Mouse (Mus musculus): Measurements from ENCODE around the gene Mvb12a. TPM values are rescaled to one million over a fixed set of nuclear protein-coding genes. Genes with fewer than 3 reads are reported as not detected.
A peak's percentile ranks its signal among the peaks of the same experiment; 100 is the strongest.
"Not testable (repeated sequence)": the region's sequence is repeated elsewhere in the genome, so short reads cannot be mapped to it uniquely, and the experiment has no call there.

Mvb12a gene
- polyA plus RNA-seq, 1 experiment from 2014 or later = 71.3 TPM

DNA sequence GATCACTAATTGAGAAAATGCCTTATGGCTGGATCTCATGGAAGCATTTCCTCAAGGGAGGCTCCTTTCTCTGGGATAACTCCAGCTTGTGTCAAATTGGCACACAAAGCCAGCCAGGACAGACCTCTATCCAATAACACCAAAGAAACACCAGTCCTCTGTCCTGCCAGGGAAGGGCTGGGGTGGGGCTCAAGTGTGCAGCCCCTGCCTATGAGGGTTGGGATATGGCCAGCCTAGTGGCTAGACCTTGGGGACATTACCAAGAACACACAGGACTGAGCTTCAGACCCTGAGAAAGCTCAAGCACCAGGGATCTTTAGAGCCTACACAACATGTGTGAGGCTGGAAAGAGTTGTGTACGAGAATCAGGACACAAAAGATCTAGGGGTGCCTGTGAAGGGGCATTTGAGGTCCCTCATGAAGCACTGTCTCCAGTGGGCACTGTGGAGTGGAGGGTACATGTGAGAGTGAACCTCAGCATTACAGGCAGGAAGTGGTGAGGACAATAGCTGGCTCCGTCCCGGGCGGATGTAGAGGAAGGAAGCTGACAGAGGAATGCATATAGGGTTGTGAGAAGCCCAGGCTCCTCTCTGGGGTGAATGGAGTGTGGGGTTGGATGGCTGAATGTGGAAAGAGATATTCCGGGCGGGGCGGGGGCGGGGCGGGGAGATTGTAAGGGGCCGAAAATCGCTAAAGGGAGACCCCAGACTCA is 14.2 kb upstream of the Mvb12a start:
- Histone ChIP-seq H3K4me3 (replicated peaks) (no peak overlapping the region), H3K36me3 (no peaks in the 10 kb centered on the region), H3K27me3 (replicated peaks) (peaks cover 42% of the 10 kb centered on the region), H3K4me1 (0 out of 2 replicates have a peak, but pooled peaks cover 5% of the 10 kb centered on the region), H3K27ac (replicated peaks) (no peak overlapping the region), H3K4me2 (no peak overlapping the region), H3K9me3 (replicated peaks) (no peaks in the 10 kb centered on the region), H3K9ac (replicated peaks) (no peak overlapping the region)
- ATAC-seq (ENCODE audit: low FRiP score) = no peak
- 84% methylated on average over 11 of the region's 11 CpGs for WGBS

- H3K4me2 ChIP-seq; H3K9ac ChIP-seq (replicated peaks); H3K27ac ChIP-seq (replicated peaks); H3K4me3 ChIP-seq (replicated peaks); H3K4me1 ChIP-seq; H3K9me3 ChIP-seq (replicated peaks); H3K36me3 ChIP-seq; ATAC-seq (ENCODE audit: low FRiP score): not testable (repeated sequence)
- 72% methylated on average over 5 of the region's 12 CpGs for WGBS
- H3K27me3 ChIP-seq (replicated peaks) = peaks cover 23% of the 10 kb centered on the region
Measured at GRCm38 (mm10) chr8:71530735-71531467, 11.8 kb upstream of the Mvb12a start.

GRCm38 (mm10) chr8:71534263-71534810 is 8.4 kb upstream of the Mvb12a start:
- Histone ChIP-seq H3K27ac (replicated peaks) (no peak overlapping the region), H3K27me3 (replicated peaks) (peaks cover 21% of the 10 kb centered on the region), H3K4me1 (peaks cover 11% of the 10 kb centered on the region), H3K9ac (replicated peaks) (no peak overlapping the region), H3K4me3 (replicated peaks) (no peak overlapping the region), H3K36me3 (no peaks in the 10 kb centered on the region), H3K4me2 (no peak overlapping the region), H3K9me3 (replicated peaks) (no peaks in the 10 kb centered on the region)
- no peak for ATAC-seq (ENCODE audit: low FRiP score)
- 36% methylated on average over 3 of the region's 3 CpGs for WGBS

DNA sequence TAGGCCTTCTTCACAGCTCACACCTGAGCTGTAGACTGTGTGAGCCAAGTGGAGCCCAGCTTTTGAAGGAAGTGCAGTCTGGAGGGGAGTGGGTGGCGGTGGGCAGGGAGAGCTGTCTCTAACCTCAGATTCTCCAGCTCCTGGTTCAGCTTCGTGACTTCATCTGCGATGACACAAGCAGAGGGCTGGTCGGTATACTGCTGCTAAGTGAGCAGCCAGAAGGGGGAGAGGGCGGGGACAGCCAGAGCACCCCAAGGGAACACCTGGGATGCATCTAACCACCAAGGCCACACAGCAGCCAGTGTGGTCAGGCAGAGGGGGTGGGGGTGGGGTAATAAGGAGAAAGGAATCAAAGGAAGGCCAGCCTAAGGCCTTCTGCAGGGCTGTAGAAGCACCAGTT is 7.1 kb upstream of the Mvb12a start:
- 61% methylated on average over 5 of the region's 5 CpGs for WGBS
- Histone ChIP-seq H3K4me1 (peaks cover 11% of the 10 kb centered on the region), H3K36me3 (no peaks in the 10 kb centered on the region), H3K9me3 (replicated peaks) (no peaks in the 10 kb centered on the region), H3K4me3 (replicated peaks) (no peak overlapping the region), H3K27ac (replicated peaks) (no peak overlapping the region), H3K27me3 (replicated peaks) (peaks cover 21% of the 10 kb centered on the region), H3K4me2 (peak overlapping the region; percentile 9; the same call in 1 of the 2 replicates), H3K9ac (replicated peaks) (no peak overlapping the region)
- ATAC-seq (ENCODE audit: low FRiP score) = no peak

GRCm38 (mm10) chr8:71537028-71537867 is 5.5 kb upstream of the Mvb12a start, which contains the start of gene Bst2:
TSS of gene Bst2 (minus strand) at chr8:71537456.
- no peak within 1 kb of the TSS for H3K27ac ChIP-seq (replicated peaks)
- no peaks in the 10 kb centered on the region for H3K9me3 ChIP-seq (replicated peaks)
- WGBS = 4% methylated on average over 37 of the region's 37 CpGs
- peak within 1 kb of the TSS; percentile 37; the same call in 1 of the 2 replicates for H3K9ac ChIP-seq (replicated peaks)
- H3K27me3 ChIP-seq (replicated peaks) = peaks cover 25% of the 10 kb centered on the region
- ATAC-seq (ENCODE audit: low FRiP score) = no peak
- H3K36me3 ChIP-seq = no peaks in the 10 kb centered on the region
- H3K4me3 ChIP-seq (replicated peaks) = peak within 1 kb of the TSS; percentile 35
- peaks cover 11% of the 10 kb centered on the region for H3K4me1 ChIP-seq
- H3K4me2 ChIP-seq = peak within 1 kb of the TSS; percentile 57

DNA sequence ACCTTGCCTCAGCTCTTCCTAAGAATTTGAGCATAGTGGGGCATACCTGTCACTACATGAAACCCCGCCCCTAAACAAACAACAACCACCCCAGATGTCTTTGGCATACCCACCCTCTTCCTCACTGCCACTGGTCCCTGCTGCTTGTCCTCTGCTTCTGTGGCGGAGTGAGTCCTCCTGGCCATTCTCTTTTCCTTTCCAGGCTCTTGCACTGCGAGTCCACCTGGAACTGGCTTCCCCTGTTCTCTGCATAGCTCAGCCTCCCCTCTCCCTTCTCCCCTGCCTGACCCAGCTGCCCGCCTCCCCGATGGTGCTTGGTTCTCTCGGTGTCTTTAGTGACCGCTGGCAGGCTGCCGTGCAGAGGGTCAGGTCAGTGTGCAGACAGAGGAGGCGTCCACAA is 1.0 kb downstream of the Mvb12a start:
- no peak overlapping the region for H3K27ac ChIP-seq (replicated peaks)
- peaks cover 17% of the 10 kb centered on the region for H3K4me1 ChIP-seq
- peak overlapping the region; percentile 94 for H3K4me3 ChIP-seq (replicated peaks)
- 0 out of 2 replicates have a peak, but pooled peaks cover 4% of the 10 kb centered on the region for H3K27me3 ChIP-seq (replicated peaks)
- 85% methylated on average over 9 of the region's 9 CpGs for WGBS
- H3K4me2 ChIP-seq = peak overlapping the region; percentile 85
- H3K9ac ChIP-seq (replicated peaks) = peak overlapping the region; percentile 87
- ATAC-seq (ENCODE audit: low FRiP score) = no peak
- no peaks in the 10 kb centered on the region for H3K9me3 ChIP-seq (replicated peaks)
- H3K36me3 ChIP-seq = peaks cover 33% of the 10 kb centered on the region

GRCm38 (mm10) chr8:71545053-71545452 is 2.3 kb downstream of the Mvb12a start:
- 93% methylated on average over 11 of the region's 11 CpGs for WGBS
- no peak overlapping the region for H3K4me3 ChIP-seq (replicated peaks)
- H3K4me2 ChIP-seq = no peak overlapping the region
- H3K27me3 ChIP-seq (replicated peaks) = 0 out of 2 replicates have a peak, but pooled peaks cover 4% of the 10 kb centered on the region
- H3K4me1 ChIP-seq = peaks cover 17% of the 10 kb centered on the region
- H3K27ac ChIP-seq (replicated peaks) = no peak overlapping the region
- H3K9me3 ChIP-seq (replicated peaks) = no peaks in the 10 kb centered on the region
- H3K9ac ChIP-seq (replicated peaks) = no peak overlapping the region
- ATAC-seq (ENCODE audit: low FRiP score) = no peak
- H3K36me3 ChIP-seq = peaks cover 33% of the 10 kb centered on the region

DNA sequence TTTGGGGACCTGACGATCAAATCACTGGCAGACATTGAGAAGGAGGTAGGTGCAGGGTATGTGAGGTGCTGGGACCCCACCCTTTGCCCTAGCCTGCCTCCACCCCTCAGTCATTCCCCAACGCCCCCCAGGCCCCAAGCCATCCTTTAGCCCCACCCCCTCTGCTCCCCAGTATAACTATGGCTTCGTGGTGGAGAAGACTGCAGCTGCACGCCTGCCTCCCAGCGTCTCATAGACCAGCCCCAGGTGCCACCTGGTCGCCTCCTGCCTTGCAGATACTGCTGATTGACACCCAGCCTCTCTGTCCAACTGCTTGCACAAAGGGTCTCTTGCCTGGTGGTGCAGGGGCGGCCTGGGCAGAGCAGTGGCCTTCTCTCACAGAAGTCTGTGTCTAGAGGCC is 4.9 kb downstream of the Mvb12a start:
- WGBS = 87% methylated on average over 7 of the region's 7 CpGs
- peaks cover 33% of the 10 kb centered on the region for H3K36me3 ChIP-seq
- H3K27ac ChIP-seq (replicated peaks) = no peak overlapping the region
- no peak overlapping the region for H3K4me3 ChIP-seq (replicated peaks)
- H3K9me3 ChIP-seq (replicated peaks) = no peaks in the 10 kb centered on the region
- no peak overlapping the region for H3K4me2 ChIP-seq
- H3K27me3 ChIP-seq (replicated peaks) = no peaks in the 10 kb centered on the region
- no peak overlapping the region for H3K9ac ChIP-seq (replicated peaks)
- no peak for ATAC-seq (ENCODE audit: low FRiP score)
- H3K4me1 ChIP-seq = peaks cover 17% of the 10 kb centered on the region

DNA sequence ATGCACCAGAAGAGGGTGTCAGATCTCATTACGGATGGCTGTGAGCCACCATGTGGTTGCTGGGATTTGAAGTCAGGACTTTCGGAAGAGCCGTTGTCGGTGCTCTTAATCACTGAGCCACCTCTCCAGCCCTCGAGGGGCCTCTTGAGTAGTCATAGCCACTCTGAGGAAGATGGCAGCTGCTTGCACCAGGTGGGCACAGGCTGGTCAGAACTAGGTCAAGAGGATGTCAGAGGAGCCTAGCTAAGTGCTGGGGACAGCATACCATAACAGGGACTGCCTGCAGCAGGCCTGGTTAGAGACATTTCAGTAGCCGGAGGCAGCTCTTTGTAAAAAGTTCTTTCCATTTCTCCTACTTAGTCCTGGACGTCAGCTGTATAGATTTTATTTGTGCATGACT is 8.0 kb downstream of the Mvb12a start:
- H3K27me3 ChIP-seq (replicated peaks) = peaks cover 8% of the 10 kb centered on the region
- 75% methylated on average over 7 of the region's 7 CpGs for WGBS
- H3K27ac ChIP-seq (replicated peaks) = no peak overlapping the region
- H3K4me2 ChIP-seq = no peak overlapping the region
- H3K36me3 ChIP-seq = peaks cover 26% of the 10 kb centered on the region
- no peak for ATAC-seq (ENCODE audit: low FRiP score)
- H3K4me3 ChIP-seq (replicated peaks) = no peak overlapping the region
- H3K9ac ChIP-seq (replicated peaks) = no peak overlapping the region
- H3K9me3 ChIP-seq (replicated peaks) = no peaks in the 10 kb centered on the region
- H3K4me1 ChIP-seq = no peaks in the 10 kb centered on the region

DNA sequence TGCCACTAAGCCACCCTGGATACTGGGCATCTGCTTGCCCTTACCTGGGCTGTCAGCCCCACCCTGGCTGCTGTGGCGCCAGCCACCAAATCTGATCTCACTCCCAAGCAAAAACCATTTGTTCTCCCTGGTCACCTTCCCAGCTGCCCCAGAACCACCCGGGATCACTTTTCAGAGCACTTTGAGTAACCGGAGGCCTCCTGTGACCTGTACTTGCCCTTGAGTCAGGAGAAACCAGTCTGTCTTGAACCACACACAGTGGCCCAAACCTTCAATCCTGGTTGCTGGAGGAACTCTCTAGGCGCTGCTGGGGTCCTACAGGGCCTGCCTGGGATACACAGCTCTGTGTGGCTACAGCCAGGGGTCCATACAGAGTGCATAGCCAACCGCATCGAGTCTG is 10.0 kb downstream of the Mvb12a start:
- WGBS = 74% methylated on average over 6 of the region's 6 CpGs

DNA sequence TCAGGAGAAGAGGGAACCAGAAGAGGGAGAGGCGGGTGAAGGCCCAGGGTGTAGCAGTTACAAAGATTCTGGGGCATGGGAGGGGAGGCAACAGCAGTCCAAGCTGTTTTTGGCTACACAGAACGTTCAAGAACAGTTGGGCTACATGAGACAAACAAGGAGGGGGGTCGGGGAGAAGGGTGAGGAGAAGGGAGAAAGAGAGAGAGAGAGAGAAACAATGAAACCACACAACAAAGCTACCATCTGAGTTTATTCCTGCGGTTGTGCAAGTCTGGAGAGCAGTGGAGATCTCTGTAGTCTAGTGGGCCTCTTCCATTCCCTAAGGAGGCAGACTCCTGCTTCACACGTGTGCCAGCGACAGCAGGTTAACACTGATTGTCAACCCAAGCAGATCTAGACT is 11.3 kb downstream of the Mvb12a start:
- no peak overlapping the region for H3K4me2 ChIP-seq
- H3K27me3 ChIP-seq (replicated peaks) = peaks cover 40% of the 10 kb centered on the region
- H3K4me1 ChIP-seq = peaks cover 8% of the 10 kb centered on the region
- no peak overlapping the region for H3K4me3 ChIP-seq (replicated peaks)
- WGBS = 71% methylated on average over 6 of the region's 6 CpGs
- H3K36me3 ChIP-seq = no peaks in the 10 kb centered on the region
- ATAC-seq (ENCODE audit: low FRiP score) = no peak
- no peak overlapping the region for H3K27ac ChIP-seq (replicated peaks)
- no peak overlapping the region for H3K9ac ChIP-seq (replicated peaks)
- H3K9me3 ChIP-seq (replicated peaks) = no peaks in the 10 kb centered on the region

More for the DNA sequence above, 10.0 kb downstream of the Mvb12a start:
- H3K9ac ChIP-seq (replicated peaks) = no peak overlapping the region
- H3K4me2 ChIP-seq = no peak overlapping the region
- H3K27me3 ChIP-seq (replicated peaks) = peaks cover 28% of the 10 kb centered on the region
- no peak for ATAC-seq (ENCODE audit: low FRiP score)
- H3K9me3 ChIP-seq (replicated peaks) = no peaks in the 10 kb centered on the region
- no peak overlapping the region for H3K27ac ChIP-seq (replicated peaks)
- H3K4me1 ChIP-seq = no peaks in the 10 kb centered on the region
- H3K36me3 ChIP-seq = peaks cover 10% of the 10 kb centered on the region
- no peak overlapping the region for H3K4me3 ChIP-seq (replicated peaks)

Data from neural tube, embryonic 15.5 days (tissue).